Mouse (Mus musculus) adipocyte (in vitro differentiated cells): ENCODE measurements around the gene Rnf167.

Source experiments
- DNase-seq: peaks from one replicate; pipeline ENCODE4 v3.0.0-alpha.2; 2016; ENCODE audit warnings: low spot score

Rnf167 gene

GRCm38 (mm10) chr11:70646691-70647650 is at the start of gene Rnf167, which contains the start of gene Slc25a11:
Gene Rnf167 (plus strand): TSS chr11:70647235.
Gene Slc25a11 (minus strand): TSS chr11:70647479.
- peak; percentile 99 for DNase-seq

GRCm38 (mm10) chr11:70597301-70597700 is 49.7 kb upstream of the Rnf167 start:
- no peak for DNase-seq

GRCm38 (mm10) chr11:70598451-70598953 is 48.5 kb upstream of the Rnf167 start:
- no peak for DNase-seq

GRCm38 (mm10) chr11:70605024-70605566 is 41.9 kb upstream of the Rnf167 start:
- DNase-seq = peak; percentile 82

GRCm38 (mm10) chr11:70606717-70607116 is 40.3 kb upstream of the Rnf167 start:
- DNase-seq = no peak

GRCm38 (mm10) chr11:70607611-70608010 is 39.4 kb upstream of the Rnf167 start:
- no peak for DNase-seq

GRCm38 (mm10) chr11:70608381-70609066 is 38.5 kb upstream of the Rnf167 start:
- DNase-seq = no peak

GRCm38 (mm10) chr11:70610752-70611151 is 36.3 kb upstream of the Rnf167 start:
- DNase-seq = no peak

- DNase-seq = no peak
These were observed 34.5 kb upstream of the Rnf167 start for GRCm38 (mm10) chr11:70612505-70612904.

GRCm38 (mm10) chr11:70615074-70615473 is 32.0 kb upstream of the Rnf167 start:
- no peak for DNase-seq

GRCm38 (mm10) chr11:70615516-70616093 is 31.4 kb upstream of the Rnf167 start, which contains the start of gene 4930544D05Rik:
Gene 4930544D05Rik (plus strand): TSS chr11:70615848.
- DNase-seq = no peak

- DNase-seq = no peak
These were observed 27.9 kb upstream of the Rnf167 start, which contains the start of gene Chrne for GRCm38 (mm10) chr11:70619101-70619500. Gene Chrne (minus strand): TSS chr11:70619216.

GRCm38 (mm10) chr11:70621972-70622814 is 24.8 kb upstream of the Rnf167 start:
- DNase-seq = no peak

- no peak for DNase-seq
These were observed 23.8 kb upstream of the Rnf167 start for GRCm38 (mm10) chr11:70623053-70623742.

- DNase-seq = no peak
These were observed 21.6 kb upstream of the Rnf167 start for GRCm38 (mm10) chr11:70625473-70625872.

- DNase-seq = no peak
These were observed 20.2 kb upstream of the Rnf167 start for GRCm38 (mm10) chr11:70626877-70627276.

- DNase-seq = no peak
These were observed 18.6 kb upstream of the Rnf167 start for GRCm38 (mm10) chr11:70628431-70628830.

GRCm38 (mm10) chr11:70629557-70629956 is 17.5 kb upstream of the Rnf167 start:
- no peak for DNase-seq

- DNase-seq = no peak
These were observed 16.9 kb upstream of the Rnf167 start for GRCm38 (mm10) chr11:70630129-70630528.

- peak; percentile 62 for DNase-seq
These were observed 11.4 kb upstream of the Rnf167 start for GRCm38 (mm10) chr11:70635601-70636000.
